Mouse (Mus musculus): ENCODE measurements at regions not wholly inside any gene's neighbourhood (a gene's known extent, or its start where the extent isn't known, plus 50 kb on each side); places are given as distances from the start of the nearest gene placed in this dataset.

- Histone ChIP-seq H3K27ac (ENCODE audit: low read depth, low read length) (no peak overlapping the region), H3K27me3 (ENCODE audit: insufficient read depth, low read length) (no peaks in the 10 kb centered on the region), H3K9ac (replicated peaks; ENCODE audit: low read length, poor library complexity, severe bottlenecking) (no peak overlapping the region), H3K4me3 (ENCODE audit: low read depth, low read length) (no peak overlapping the region), H3K36me3 (ENCODE audit: insufficient read depth, low read length) (no peaks in the 10 kb centered on the region), H3K4me1 (ENCODE audit: insufficient read depth, low read length) (no peaks in the 10 kb centered on the region), H3K4me2 (ENCODE audit: low read depth, low read length, poor library complexity, severe bottlenecking) (no peak overlapping the region), H3K9me3 (ENCODE audit: low read length) (no peaks in the 10 kb centered on the region)
- ATAC-seq (ENCODE audit: low FRiP score) = no peak
- DNase-seq (ENCODE audit: low spot score) = no peak
- WGBS = 80% methylated on average over 4 of the region's 4 CpGs
- no peak for TF ChIP-seq CTCF (IDR thresholded peaks at IDR 0.05)
Observed at GRCm38 (mm10) chr5:97301621-97302020, 90.6 kb downstream of the Naa11 start.

- H3K36me3 ChIP-seq (ENCODE audit: insufficient read depth, low read length) = no peaks in the 10 kb centered on the region
- H3K4me1 ChIP-seq (ENCODE audit: insufficient read depth, low read length) = no peaks in the 10 kb centered on the region
- H3K4me3 ChIP-seq (ENCODE audit: low read depth, low read length) = no peak overlapping the region
- no peak for TF ChIP-seq CTCF (IDR thresholded peaks at IDR 0.05)
- H3K27ac ChIP-seq (ENCODE audit: low read depth, low read length) = no peak overlapping the region
- no peak for ATAC-seq (ENCODE audit: low FRiP score)
- H3K27me3 ChIP-seq (ENCODE audit: insufficient read depth, low read length) = no peaks in the 10 kb centered on the region
- no peaks in the 10 kb centered on the region for H3K9me3 ChIP-seq (ENCODE audit: low read length)
- DNase-seq (ENCODE audit: low spot score) = peak; percentile 69
- 44% methylated on average over 5 of the region's 5 CpGs for WGBS
- H3K4me2 ChIP-seq (ENCODE audit: low read depth, low read length, poor library complexity, severe bottlenecking) = no peak overlapping the region
- H3K9ac ChIP-seq (replicated peaks; ENCODE audit: low read length, poor library complexity, severe bottlenecking) = no peak overlapping the region
Observed at GRCm38 (mm10) chr5:97300861-97301260, 91.3 kb downstream of the Naa11 start.

GRCm38 (mm10) chr5:97300114-97300840 lies 91.9 kb downstream of the Naa11 start:
- ATAC-seq (ENCODE audit: low FRiP score) = no peak
- no peak overlapping the region for H3K27ac ChIP-seq (ENCODE audit: low read depth, low read length)
- WGBS = 72% methylated on average over 6 of the region's 6 CpGs

GRCm38 (mm10) chr5:97299631-97300030 lies 92.5 kb downstream of the Naa11 start:
- no peak overlapping the region for H3K27ac ChIP-seq (ENCODE audit: low read depth, low read length)
- 37% methylated on average over 5 of the region's 5 CpGs for WGBS
- no peaks in the 10 kb centered on the region for H3K9me3 ChIP-seq (ENCODE audit: low read length)

More at GRCm38 (mm10) chr5:97300114-97300840, 91.9 kb downstream of the Naa11 start:
- Histone ChIP-seq H3K9ac (replicated peaks; ENCODE audit: low read length, poor library complexity, severe bottlenecking) (no peak overlapping the region), H3K9me3 (ENCODE audit: low read length) (no peaks in the 10 kb centered on the region), H3K4me2 (ENCODE audit: low read depth, low read length, poor library complexity, severe bottlenecking) (no peak overlapping the region), H3K4me1 (ENCODE audit: insufficient read depth, low read length) (no peaks in the 10 kb centered on the region), H3K4me3 (ENCODE audit: low read depth, low read length) (no peak overlapping the region), H3K36me3 (ENCODE audit: insufficient read depth, low read length) (no peaks in the 10 kb centered on the region), H3K27me3 (ENCODE audit: insufficient read depth, low read length) (no peaks in the 10 kb centered on the region)
- TF ChIP-seq CTCF (IDR thresholded peaks at IDR 0.05) = no peak
- DNase-seq (ENCODE audit: low spot score) = no peak

GRCm38 (mm10) chr5:97296213-97296612 lies 96.0 kb downstream of the Naa11 start:
- Histone ChIP-seq H3K4me1 (ENCODE audit: insufficient read depth, low read length) (no peaks in the 10 kb centered on the region), H3K4me2 (ENCODE audit: low read depth, low read length, poor library complexity, severe bottlenecking) (no peak overlapping the region), H3K27ac (ENCODE audit: low read depth, low read length) (no peak overlapping the region), H3K9me3 (ENCODE audit: low read length) (no peaks in the 10 kb centered on the region), H3K4me3 (ENCODE audit: low read depth, low read length) (no peak overlapping the region), H3K27me3 (ENCODE audit: insufficient read depth, low read length) (no peaks in the 10 kb centered on the region), H3K9ac (replicated peaks; ENCODE audit: low read length, poor library complexity, severe bottlenecking) (no peak overlapping the region), H3K36me3 (ENCODE audit: insufficient read depth, low read length) (no peaks in the 10 kb centered on the region)
- ATAC-seq (ENCODE audit: low FRiP score) (no peak), DNase-seq (ENCODE audit: low spot score) (no peak)
- WGBS = 95% methylated on average over 3 of the region's 3 CpGs
- no peak for TF ChIP-seq CTCF (IDR thresholded peaks at IDR 0.05)

More at GRCm38 (mm10) chr5:97299631-97300030, 92.5 kb downstream of the Naa11 start:
- H3K27me3 ChIP-seq (ENCODE audit: insufficient read depth, low read length) = no peaks in the 10 kb centered on the region
- no peak overlapping the region for H3K9ac ChIP-seq (replicated peaks; ENCODE audit: low read length, poor library complexity, severe bottlenecking)
- DNase-seq (ENCODE audit: low spot score) (no peak), ATAC-seq (ENCODE audit: low FRiP score) (no peak)
- TF ChIP-seq CTCF (IDR thresholded peaks at IDR 0.05) = no peak
- H3K4me2 ChIP-seq (ENCODE audit: low read depth, low read length, poor library complexity, severe bottlenecking) = no peak overlapping the region
- no peaks in the 10 kb centered on the region for H3K36me3 ChIP-seq (ENCODE audit: insufficient read depth, low read length)
- H3K4me3 ChIP-seq (ENCODE audit: low read depth, low read length) = no peak overlapping the region
- H3K4me1 ChIP-seq (ENCODE audit: insufficient read depth, low read length) = no peaks in the 10 kb centered on the region

GRCm38 (mm10) chr5:97290166-97290681 lies 102.0 kb downstream of the Naa11 start:
- Histone ChIP-seq H3K27me3 (ENCODE audit: insufficient read depth, low read length) (no peaks in the 10 kb centered on the region), H3K27ac (ENCODE audit: low read depth, low read length) (no peak overlapping the region), H3K36me3 (ENCODE audit: insufficient read depth, low read length) (no peaks in the 10 kb centered on the region), H3K4me3 (ENCODE audit: low read depth, low read length) (no peak overlapping the region), H3K9me3 (ENCODE audit: low read length) (no peaks in the 10 kb centered on the region), H3K4me1 (ENCODE audit: insufficient read depth, low read length) (no peaks in the 10 kb centered on the region), H3K4me2 (ENCODE audit: low read depth, low read length, poor library complexity, severe bottlenecking) (no peak overlapping the region), H3K9ac (replicated peaks; ENCODE audit: low read length, poor library complexity, severe bottlenecking) (no peak overlapping the region)
- TF ChIP-seq CTCF (IDR thresholded peaks at IDR 0.05) = no peak
- ATAC-seq (ENCODE audit: low FRiP score) (no peak), DNase-seq (ENCODE audit: low spot score) (no peak)
- WGBS = 12% methylated on average over 2 of the region's 2 CpGs

Measured in midbrain, postnatal 0 days (tissue).